Mouse (Mus musculus) megakaryocyte, embryonic 14.5 days (primary cell): Measurements from ENCODE around the gene Bdh1.

Experiments used
- FLI1 ChIP-seq: IDR thresholded peaks from 2 replicates; pipeline ENCODE4 v1.6.1; 2012; ENCODE audit warnings: low read length, inconsistent platforms, mixed read lengths
- GATA1 ChIP-seq: IDR thresholded peaks from 3 replicates; pipeline ENCODE4 v1.6.1; 2012; ENCODE audit warnings: mixed read lengths, low read length, inconsistent platforms, borderline replicate concordance

DNA sequence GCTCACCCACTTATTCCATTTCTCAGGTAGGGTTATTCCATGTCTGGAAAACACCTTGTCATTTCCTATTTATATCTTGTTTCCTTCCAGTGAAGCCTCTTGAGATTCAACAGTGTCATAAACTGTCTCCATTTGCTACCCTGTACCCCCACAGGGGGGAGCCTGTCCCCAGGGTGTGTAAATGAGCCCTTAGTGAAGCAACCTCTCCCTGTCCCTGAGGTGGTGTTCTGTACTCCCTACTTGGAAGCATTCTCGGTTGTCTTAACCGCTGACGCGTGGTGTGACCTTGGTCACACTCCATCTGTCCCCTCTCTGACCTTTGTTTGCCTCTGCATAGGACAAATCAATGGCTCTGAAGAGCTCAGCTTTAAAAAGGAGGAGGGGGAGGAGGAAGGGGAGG lies 43.5 kb downstream of the Bdh1 start:
- TF ChIP-seq GATA1 (no peak), FLI1 (no peak)
